Mouse (Mus musculus): ENCODE measurements around the gene Sept11.
A peak's percentile ranks its signal among the peaks of the same experiment; 100 is the strongest.

Gene Sept11

GRCm38 (mm10) chr5:93174675-93175074 lies 81.4 kb downstream of the Sept11 start:
- DNase-seq (ENCODE audit: low spot score), result no peak

DNA sequence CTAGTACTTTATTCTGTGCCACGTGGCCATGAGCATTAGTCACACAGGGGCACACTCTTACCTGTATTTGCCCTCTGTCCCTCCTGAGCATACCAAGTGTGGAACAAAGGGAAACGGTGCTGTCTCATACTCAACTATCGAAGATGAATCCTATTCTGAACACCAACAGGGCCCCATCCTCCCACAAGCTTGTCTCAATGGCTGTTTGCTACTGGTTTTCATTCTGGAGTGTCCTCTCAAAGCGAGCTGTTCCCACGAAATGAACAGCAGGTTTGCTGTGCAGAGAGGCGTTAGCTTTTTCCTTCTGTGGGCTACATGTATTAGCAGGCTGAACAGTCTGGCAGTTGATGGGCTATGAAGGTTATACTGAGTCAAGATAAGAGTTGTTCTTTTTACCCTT lies 85.4 kb downstream of the Sept11 start:
- peak; percentile 43 for DNase-seq (ENCODE audit: low spot score)

DNA sequence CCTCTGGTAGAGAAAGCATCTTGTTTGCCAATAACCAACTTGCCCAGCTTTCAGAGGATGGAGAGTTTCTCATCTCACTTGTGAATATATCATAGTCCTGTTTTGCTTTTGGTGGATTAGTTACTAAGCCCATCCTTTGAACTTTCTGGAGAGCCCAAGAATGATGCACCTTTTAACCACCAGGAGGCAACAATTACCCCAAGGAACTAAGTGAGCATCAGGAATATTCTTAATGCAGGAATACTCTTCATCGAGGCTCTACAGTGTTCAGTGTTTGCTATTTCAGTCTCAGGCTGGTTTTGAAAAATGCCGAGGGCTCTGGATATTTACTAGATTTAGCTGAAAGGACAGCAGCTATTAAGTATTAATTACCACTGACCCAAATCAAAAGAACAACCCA lies 87.0 kb downstream of the Sept11 start:
- DNase-seq (ENCODE audit: low spot score), result no peak

- no peak for DNase-seq (ENCODE audit: low spot score)
Observed at GRCm38 (mm10) chr5:93183311-93183710, 90.1 kb downstream of the Sept11 start.

GRCm38 (mm10) chr5:93184548-93184947 lies 91.3 kb downstream of the Sept11 start:
- DNase-seq (ENCODE audit: low spot score), result no peak

DNA sequence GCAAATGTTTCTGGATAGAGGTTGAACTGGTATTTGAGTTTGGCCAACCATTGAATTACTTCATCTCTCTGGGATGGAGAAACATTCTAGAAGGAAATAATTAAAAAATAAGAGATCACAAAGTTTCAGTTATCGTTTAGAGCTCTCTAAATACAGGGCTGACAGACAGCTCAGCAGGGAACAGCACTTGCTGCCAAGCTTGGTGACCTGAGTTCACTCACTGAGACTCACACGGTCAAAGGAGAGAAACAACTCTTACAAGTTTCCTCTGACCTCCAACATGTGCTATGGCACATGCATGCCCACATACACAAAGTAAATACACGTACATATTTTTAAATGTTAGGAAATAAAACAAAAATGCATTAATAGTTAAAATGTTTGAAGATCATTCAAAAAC lies 96.4 kb downstream of the Sept11 start:
- no peak for DNase-seq (ENCODE audit: low spot score)

DNA sequence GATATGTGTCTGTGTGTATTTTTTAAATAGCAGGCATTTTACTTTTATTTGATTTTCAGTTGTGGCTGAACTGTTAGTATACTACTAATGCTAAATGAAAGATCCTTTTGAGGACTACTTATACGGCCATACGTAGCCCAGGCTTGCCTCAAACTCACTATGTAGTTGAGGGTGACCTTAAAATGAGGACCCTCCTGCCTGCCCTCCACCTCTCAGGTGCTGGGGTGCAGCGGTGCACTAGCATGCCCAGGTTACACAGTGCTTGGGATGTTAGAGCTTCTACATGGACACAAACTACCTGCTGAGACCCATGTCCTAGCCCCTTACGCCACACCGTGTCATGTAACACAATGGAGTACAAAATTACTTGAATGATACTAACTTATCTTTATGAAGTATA lies 97.2 kb downstream of the Sept11 start:
- no peak for DNase-seq (ENCODE audit: low spot score)

DNA sequence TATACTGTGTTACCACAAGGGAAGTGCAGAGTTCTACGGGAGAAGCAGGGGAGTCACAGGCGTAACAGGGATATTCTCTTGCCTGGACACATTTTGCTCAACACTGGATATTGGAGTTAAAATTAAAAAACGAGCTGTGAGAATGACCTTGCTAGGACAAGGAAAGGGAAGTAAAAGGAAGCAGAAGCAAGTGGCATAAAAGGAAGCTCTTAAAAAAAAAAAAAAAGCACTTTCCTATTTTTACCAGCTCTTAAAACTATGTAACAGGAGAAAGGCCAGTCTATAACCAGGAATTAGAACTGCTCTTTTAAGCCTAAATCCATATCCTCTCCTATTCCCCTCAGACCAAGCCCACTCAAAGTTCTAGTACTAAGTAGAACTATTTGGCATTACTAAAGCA lies 105.0 kb downstream of the Sept11 start:
- no peak for DNase-seq (ENCODE audit: low spot score)

DNA sequence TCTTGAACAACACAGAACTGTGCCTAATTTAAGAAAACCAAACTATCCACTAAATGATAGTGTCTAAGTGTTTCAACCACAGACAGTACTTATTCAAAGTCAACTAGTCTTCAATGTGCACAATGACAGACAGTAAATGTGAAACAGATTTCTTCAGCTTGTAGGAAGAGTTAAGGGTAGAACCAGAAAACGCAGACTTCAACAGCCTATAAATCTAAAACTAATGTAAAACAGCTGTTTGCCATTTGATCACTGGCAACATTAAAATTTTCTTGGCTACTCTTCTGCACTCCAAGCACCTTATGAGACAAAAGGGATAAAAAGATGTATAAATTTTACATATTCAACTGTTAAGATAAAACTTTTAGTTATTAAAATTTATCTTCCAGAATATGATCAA lies 107.9 kb downstream of the Sept11 start:
- no peak for DNase-seq (ENCODE audit: low spot score)

DNA sequence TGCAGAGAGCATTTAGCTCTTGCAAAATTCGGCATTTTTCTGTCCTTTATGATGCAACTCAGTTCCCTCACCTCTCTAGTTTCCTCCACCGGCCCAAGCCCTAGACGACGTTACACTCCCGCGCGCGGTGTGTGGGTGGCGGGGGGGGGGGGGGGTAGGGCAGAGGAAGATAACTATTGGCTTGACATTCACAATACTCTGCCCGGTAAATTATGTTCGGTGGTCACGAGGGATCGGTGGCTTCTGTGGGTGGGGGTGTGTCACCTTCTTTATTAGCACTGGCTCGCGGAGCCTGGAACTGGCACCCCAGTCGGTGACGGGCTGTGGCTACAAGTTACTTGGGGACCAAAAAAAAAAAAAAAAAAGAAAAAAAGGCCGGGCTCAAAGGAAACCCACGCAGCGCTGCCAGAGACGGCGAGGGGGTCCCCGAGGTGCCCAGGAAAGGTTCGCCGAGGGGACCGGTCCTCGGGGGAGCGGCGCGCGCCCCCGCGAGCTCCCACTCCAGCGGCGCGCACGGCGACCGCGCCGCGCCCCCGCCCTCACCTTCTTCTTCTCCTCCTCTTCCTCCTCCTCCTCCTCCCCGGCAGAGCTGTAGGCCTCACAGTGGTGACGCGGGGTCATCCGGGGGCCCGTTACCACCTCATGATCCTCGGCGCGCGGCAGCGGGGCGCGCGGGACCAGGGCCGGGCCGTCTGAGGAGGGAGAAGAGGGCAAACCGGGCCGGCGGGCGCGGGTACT lies 112.3 kb downstream of the Sept11 start:
- DNase-seq (ENCODE audit: low spot score), result peak; percentile 64

DNA sequence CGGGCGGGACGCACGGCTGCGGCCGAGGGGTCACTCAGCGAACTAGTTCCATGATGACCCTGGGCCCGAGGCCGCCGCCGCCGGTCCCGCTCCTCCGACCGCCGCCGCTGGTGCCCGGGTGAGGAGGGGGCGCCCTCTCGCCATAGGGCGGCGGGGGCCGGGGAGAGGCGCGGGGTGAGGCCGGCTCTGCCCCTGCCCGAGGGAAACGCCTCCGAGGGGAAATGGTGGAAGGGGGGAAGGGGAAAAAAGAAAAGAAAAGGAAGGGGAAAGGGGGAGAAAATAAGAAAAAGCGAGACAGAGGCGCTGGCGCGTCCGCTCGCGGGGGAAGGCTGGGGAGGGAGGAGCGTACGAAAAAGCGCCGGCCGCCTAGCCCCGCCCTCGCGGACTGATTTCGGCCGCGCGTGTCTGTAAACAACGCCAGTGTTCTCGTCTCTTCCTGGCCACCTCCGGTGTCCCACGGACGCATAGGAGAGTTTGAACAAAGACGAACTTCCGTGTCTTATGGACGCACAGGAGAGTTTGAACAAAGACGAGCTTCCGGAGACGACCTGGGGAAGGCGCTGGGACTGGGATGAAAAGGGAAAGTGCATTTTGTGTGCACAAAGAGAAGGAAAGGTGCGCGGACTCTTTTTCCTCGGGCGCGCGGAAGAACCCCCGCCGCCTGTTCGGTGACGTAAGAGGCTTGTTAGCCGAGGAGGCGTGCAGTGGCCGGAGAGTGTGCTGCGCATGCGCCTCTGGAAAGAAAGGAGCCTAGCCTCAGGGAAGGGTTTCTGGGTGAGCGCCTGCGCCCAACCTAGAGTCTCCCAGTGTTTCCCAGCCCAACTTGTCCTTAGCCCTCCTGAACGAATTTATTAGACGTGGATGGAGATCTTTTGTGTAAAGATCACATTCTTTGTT lies 113.1 kb downstream of the Sept11 start, which contains the start of the genes Ccni and 2010109A12Rik:
Gene Ccni (minus strand): TSS at position 387 of the 897 bp plus-strand sequence.
Gene 2010109A12Rik (plus strand): TSS at position 410 of the 897 bp plus-strand sequence.
- peak; percentile 96 for DNase-seq (ENCODE audit: low spot score)

- DNase-seq (ENCODE audit: low spot score), result peak; percentile 58
Observed at GRCm38 (mm10) chr5:93207006-93207348, 113.7 kb downstream of the Sept11 start.

- no peak for DNase-seq (ENCODE audit: low spot score)
Observed at GRCm38 (mm10) chr5:93207555-93207954, 114.3 kb downstream of the Sept11 start.

- no peak for DNase-seq (ENCODE audit: low spot score)
Observed at GRCm38 (mm10) chr5:93218375-93218774, 125.1 kb downstream of the Sept11 start.

DNA sequence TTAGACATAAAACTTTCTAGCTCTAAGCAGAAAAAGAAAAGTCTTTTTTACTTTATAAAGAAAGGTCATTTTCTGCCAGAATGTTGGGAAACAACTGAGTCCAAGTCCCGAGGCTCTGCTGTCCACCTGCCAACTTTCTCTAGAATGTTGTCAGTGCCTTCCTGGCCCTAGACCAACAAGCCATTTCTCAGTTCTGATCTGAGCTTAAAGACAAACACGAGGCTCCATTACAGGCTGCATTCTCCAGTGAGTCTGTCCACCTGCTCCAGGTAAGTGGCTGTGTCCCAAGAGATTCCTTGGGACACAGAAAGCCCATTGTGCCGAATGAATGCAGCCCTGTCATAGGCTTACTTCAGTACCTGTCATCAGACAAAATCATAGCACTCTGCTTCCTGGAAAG lies 128.4 kb downstream of the Sept11 start:
- DNase-seq (ENCODE audit: low spot score), result no peak

- DNase-seq (ENCODE audit: low spot score), result no peak
Observed at GRCm38 (mm10) chr5:93224549-93224948, 131.3 kb downstream of the Sept11 start.

Data from layer of hippocampus, adult 11-12 months (tissue).